Mouse (Mus musculus): Measurements from ENCODE around the gene Rgs3. TPM values are rescaled to one million over a fixed set of nuclear protein-coding genes. Genes with fewer than 3 reads are reported as not detected.

Gene Rgs3
- polyA plus RNA-seq, 1 experiment from 2014 or later, result 60.5 TPM

DNA sequence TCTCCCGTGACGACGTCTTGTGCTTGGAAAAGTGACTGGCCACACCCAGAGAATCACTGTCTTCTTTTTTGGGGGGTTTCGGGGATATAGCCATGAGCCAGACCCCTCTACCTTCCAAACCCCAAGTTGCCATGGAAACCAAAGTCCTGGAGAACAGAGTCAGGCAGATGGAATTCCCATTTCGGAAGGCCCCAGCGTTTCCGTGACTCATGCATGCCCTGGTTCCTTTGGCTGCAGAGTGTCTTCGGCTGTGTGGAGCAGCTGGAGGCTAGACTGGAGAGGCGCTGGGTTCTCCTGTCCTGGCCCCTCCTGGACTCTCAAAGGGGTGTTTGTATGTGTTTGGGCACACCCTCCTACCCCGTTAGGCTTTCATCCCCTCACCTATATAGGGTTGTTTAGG is 145.4 kb downstream of the Rgs3 start:
- Histone ChIP-seq H3K27me3 (replicated peaks) (no peaks in the 10 kb centered on the region), H3K9me3 (replicated peaks) (no peaks in the 10 kb centered on the region), H3K4me1 (replicated peaks) (peaks cover 30% of the 10 kb centered on the region), H3K4me3 (no peak overlapping the region), H3K27ac (ENCODE audit: poor library complexity, severe bottlenecking) (no peak overlapping the region), H3K4me2 (no peak overlapping the region), H3K36me3 (peaks cover 35% of the 10 kb centered on the region), H3K9ac (no peak overlapping the region)
- 65% methylated on average over 10 of the region's 10 CpGs for WGBS
- no peak for ATAC-seq (ENCODE audit: insufficient number of reproducible peaks, low FRiP score)

GRCm38 (mm10) chr4:62705749-62706148 is 146.1 kb downstream of the Rgs3 start:
- Histone ChIP-seq H3K9me3 (replicated peaks) (no peaks in the 10 kb centered on the region), H3K27me3 (replicated peaks) (no peaks in the 10 kb centered on the region), H3K4me1 (replicated peaks) (peaks cover 23% of the 10 kb centered on the region), H3K27ac (ENCODE audit: poor library complexity, severe bottlenecking) (no peak overlapping the region), H3K4me2 (no peak overlapping the region), H3K36me3 (peaks cover 31% of the 10 kb centered on the region), H3K9ac (no peak overlapping the region), H3K4me3 (no peak overlapping the region)
- ATAC-seq (ENCODE audit: insufficient number of reproducible peaks, low FRiP score), result no peak
- 60% methylated on average over 3 of the region's 3 CpGs for WGBS

DNA sequence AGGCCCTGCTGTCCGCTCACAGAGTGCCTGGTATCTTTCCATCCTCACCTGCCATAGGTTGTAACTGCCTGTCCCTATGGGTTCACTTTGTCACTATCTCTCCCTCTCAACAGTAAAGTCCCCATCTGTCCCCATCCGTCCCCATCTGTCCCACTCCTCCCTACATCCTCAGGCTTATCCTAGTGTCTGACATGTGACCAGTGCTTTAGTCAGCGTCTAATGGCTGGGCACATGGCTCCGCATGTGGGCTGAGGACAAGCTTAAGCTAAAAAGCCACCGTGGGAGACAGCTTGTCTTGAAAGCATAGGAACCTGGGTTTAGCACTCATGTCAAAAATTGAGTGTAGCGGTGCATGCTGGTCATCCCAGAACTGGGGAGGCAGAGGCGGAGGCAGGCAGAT is 148.4 kb downstream of the Rgs3 start:
- H3K4me3 ChIP-seq, result no peak overlapping the region

GRCm38 (mm10) chr4:62708994-62709393 is 149.3 kb downstream of the Rgs3 start:
- Histone ChIP-seq H3K27ac (ENCODE audit: poor library complexity, severe bottlenecking) (no peak overlapping the region), H3K9me3 (replicated peaks) (no peaks in the 10 kb centered on the region), H3K4me1 (replicated peaks) (peaks cover 12% of the 10 kb centered on the region; the same call in 1 of the 2 replicates), H3K27me3 (replicated peaks) (no peaks in the 10 kb centered on the region), H3K4me3 (no peak overlapping the region), H3K36me3 (peaks cover 8% of the 10 kb centered on the region), H3K9ac (no peak overlapping the region), H3K4me2 (no peak overlapping the region)
- no peak for ATAC-seq (ENCODE audit: insufficient number of reproducible peaks, low FRiP score)
- WGBS, result 62% methylated on average over 1 of the region's 1 CpGs

More for the DNA sequence above, 148.4 kb downstream of the Rgs3 start:
- ATAC-seq (ENCODE audit: insufficient number of reproducible peaks, low FRiP score), result no peak
- H3K4me2 ChIP-seq, result no peak overlapping the region
- H3K9ac ChIP-seq, result no peak overlapping the region
- H3K4me1 ChIP-seq (replicated peaks), result peaks cover 12% of the 10 kb centered on the region; the same call in 1 of the 2 replicates
- no peak overlapping the region for H3K27ac ChIP-seq (ENCODE audit: poor library complexity, severe bottlenecking)
- peaks cover 17% of the 10 kb centered on the region for H3K36me3 ChIP-seq
- H3K9me3 ChIP-seq (replicated peaks), result no peaks in the 10 kb centered on the region
- H3K27me3 ChIP-seq (replicated peaks), result no peaks in the 10 kb centered on the region
- WGBS, result 66% methylated on average over 7 of the region's 7 CpGs

DNA sequence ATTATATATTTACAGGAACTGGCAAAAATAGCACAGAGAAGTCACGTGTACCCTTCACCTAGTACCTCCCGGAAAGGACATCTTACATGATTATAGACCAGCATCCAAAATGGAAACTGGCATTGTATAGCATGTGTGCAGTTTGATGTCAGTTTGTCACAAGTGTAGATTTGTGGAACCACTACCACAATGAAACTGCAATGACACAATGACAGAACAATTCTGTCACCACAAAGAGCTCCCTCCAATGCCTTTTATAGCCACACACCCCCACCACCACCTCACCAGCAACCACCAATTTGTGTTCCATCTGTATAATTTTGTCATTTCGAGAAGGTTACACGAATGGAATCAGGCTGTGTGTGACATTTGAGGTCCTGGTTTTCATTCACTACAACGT is 149.8 kb downstream of the Rgs3 start:
- WGBS, result 79% methylated on average over 5 of the region's 5 CpGs
- Histone ChIP-seq H3K27ac (ENCODE audit: poor library complexity, severe bottlenecking) (no peak overlapping the region), H3K4me3 (no peak overlapping the region), H3K4me2 (no peak overlapping the region), H3K9ac (no peak overlapping the region), H3K36me3 (peaks cover 4% of the 10 kb centered on the region), H3K4me1 (replicated peaks) (peaks cover 8% of the 10 kb centered on the region; the same call in 1 of the 2 replicates), H3K9me3 (replicated peaks) (no peaks in the 10 kb centered on the region), H3K27me3 (replicated peaks) (no peaks in the 10 kb centered on the region)
- no peak for ATAC-seq (ENCODE audit: insufficient number of reproducible peaks, low FRiP score)

GRCm38 (mm10) chr4:62711159-62711558 is 151.5 kb downstream of the Rgs3 start:
- no peak for ATAC-seq (ENCODE audit: insufficient number of reproducible peaks, low FRiP score)
- H3K36me3 ChIP-seq, result no peaks in the 10 kb centered on the region
- 75% methylated on average over 7 of the region's 7 CpGs for WGBS
- H3K27ac ChIP-seq (ENCODE audit: poor library complexity, severe bottlenecking), result no peak overlapping the region
- H3K9me3 ChIP-seq (replicated peaks), result no peaks in the 10 kb centered on the region
- no peak overlapping the region for H3K4me2 ChIP-seq
- H3K4me3 ChIP-seq, result no peak overlapping the region
- H3K4me1 ChIP-seq (replicated peaks), result no peaks in the 10 kb centered on the region
- H3K27me3 ChIP-seq (replicated peaks), result no peaks in the 10 kb centered on the region
- no peak overlapping the region for H3K9ac ChIP-seq

- Histone ChIP-seq H3K36me3 (no peaks in the 10 kb centered on the region), H3K9ac (no peak overlapping the region), H3K27me3 (replicated peaks) (no peaks in the 10 kb centered on the region), H3K4me3 (no peak overlapping the region), H3K4me2 (no peak overlapping the region), H3K27ac (ENCODE audit: poor library complexity, severe bottlenecking) (no peak overlapping the region), H3K9me3 (replicated peaks) (no peaks in the 10 kb centered on the region), H3K4me1 (replicated peaks) (no peaks in the 10 kb centered on the region)
- no peak for ATAC-seq (ENCODE audit: insufficient number of reproducible peaks, low FRiP score)
- WGBS, result 47% methylated on average over 4 of the region's 4 CpGs
These were observed 151.9 kb downstream of the Rgs3 start for GRCm38 (mm10) chr4:62711582-62711981.

DNA sequence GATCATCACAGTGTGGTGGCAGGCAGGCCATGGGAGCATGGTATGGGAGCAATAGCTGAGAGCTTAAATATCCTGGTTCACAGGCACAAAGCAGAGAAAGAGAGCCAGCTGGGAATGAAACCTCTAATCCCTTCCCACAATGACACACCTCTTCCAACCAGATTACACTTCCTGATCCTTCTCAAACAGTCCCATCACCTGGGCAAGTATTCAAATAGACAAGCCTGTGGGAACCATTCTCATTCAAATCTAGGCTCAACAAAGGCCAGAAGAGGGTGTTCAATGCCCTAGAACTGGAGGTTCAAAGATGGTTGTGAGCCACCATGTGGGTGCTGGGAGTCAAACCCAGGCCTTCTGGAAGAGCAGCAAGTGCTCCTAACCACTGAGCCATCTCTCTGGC is 161.2 kb downstream of the Rgs3 start:
- H3K4me1 ChIP-seq (replicated peaks), result peaks cover 19% of the 10 kb centered on the region
- no peak for ATAC-seq (ENCODE audit: insufficient number of reproducible peaks, low FRiP score)
- H3K36me3 ChIP-seq, result peaks cover 4% of the 10 kb centered on the region; the same call in 1 of the 2 replicates
- H3K27ac ChIP-seq (ENCODE audit: poor library complexity, severe bottlenecking), result no peak overlapping the region
- H3K4me2 ChIP-seq, result no peak overlapping the region
- H3K27me3 ChIP-seq (replicated peaks), result no peaks in the 10 kb centered on the region
- H3K9me3 ChIP-seq (replicated peaks), result peaks cover 12% of the 10 kb centered on the region; the same call in 1 of the 2 replicates
- H3K4me3 ChIP-seq, result no peak overlapping the region
- H3K9ac ChIP-seq, result no peak overlapping the region

- no peak overlapping the region for H3K4me3 ChIP-seq
- H3K4me2 ChIP-seq, result no peak overlapping the region
- peak; percentile 75 for ATAC-seq (ENCODE audit: insufficient number of reproducible peaks, low FRiP score)
- H3K4me1 ChIP-seq (replicated peaks), result peaks cover 19% of the 10 kb centered on the region
- no peaks in the 10 kb centered on the region for H3K27me3 ChIP-seq (replicated peaks)
- WGBS, result 3% methylated on average over 3 of the region's 3 CpGs
- H3K9me3 ChIP-seq (replicated peaks), result peaks cover 12% of the 10 kb centered on the region; the same call in 1 of the 2 replicates
- no peak overlapping the region for H3K9ac ChIP-seq
- H3K36me3 ChIP-seq, result peaks cover 4% of the 10 kb centered on the region; the same call in 1 of the 2 replicates
- H3K27ac ChIP-seq (ENCODE audit: poor library complexity, severe bottlenecking), result peak overlapping the region; percentile 84
These were observed 162.4 kb downstream of the Rgs3 start for GRCm38 (mm10) chr4:62722021-62722426.

GRCm38 (mm10) chr4:62723795-62724194 is 164.1 kb downstream of the Rgs3 start:
- H3K36me3 ChIP-seq, result peaks cover 3% of the 10 kb centered on the region; the same call in 1 of the 2 replicates
- H3K4me3 ChIP-seq, result no peak overlapping the region
- H3K9ac ChIP-seq, result no peak overlapping the region
- H3K27me3 ChIP-seq (replicated peaks), result no peaks in the 10 kb centered on the region
- WGBS, result 92% methylated on average over 5 of the region's 5 CpGs
- no peak overlapping the region for H3K4me2 ChIP-seq
- no peak for ATAC-seq (ENCODE audit: insufficient number of reproducible peaks, low FRiP score)
- H3K9me3 ChIP-seq (replicated peaks), result peaks cover 11% of the 10 kb centered on the region; the same call in 1 of the 2 replicates
- H3K27ac ChIP-seq (ENCODE audit: poor library complexity, severe bottlenecking), result no peak overlapping the region
- peaks cover 19% of the 10 kb centered on the region for H3K4me1 ChIP-seq (replicated peaks)

- 92% methylated on average over 5 of the region's 5 CpGs for WGBS
- Histone ChIP-seq H3K4me3 (no peak overlapping the region), H3K36me3 (no peaks in the 10 kb centered on the region), H3K4me1 (replicated peaks) (peaks cover 30% of the 10 kb centered on the region), H3K4me2 (no peak overlapping the region), H3K27ac (ENCODE audit: poor library complexity, severe bottlenecking) (no peak overlapping the region), H3K27me3 (replicated peaks) (no peaks in the 10 kb centered on the region), H3K9ac (no peak overlapping the region), H3K9me3 (replicated peaks) (0 out of 2 replicates have a peak, but pooled peaks cover 5% of the 10 kb centered on the region)
- no peak for ATAC-seq (ENCODE audit: insufficient number of reproducible peaks, low FRiP score)
These were observed 166.8 kb downstream of the Rgs3 start for GRCm38 (mm10) chr4:62726282-62726937.

All from heart, embryonic 12.5 days (tissue).